Mouse (Mus musculus): ENCODE measurements around the gene Actg1. TPM values are rescaled to one million over a fixed set of nuclear protein-coding genes. Genes with fewer than 3 reads are reported as not detected.
A peak's percentile ranks its signal among the peaks of the same experiment; 100 is the strongest.

Actg1 gene
- polyA plus RNA-seq, 1 experiment: 2,358 TPM

DNA sequence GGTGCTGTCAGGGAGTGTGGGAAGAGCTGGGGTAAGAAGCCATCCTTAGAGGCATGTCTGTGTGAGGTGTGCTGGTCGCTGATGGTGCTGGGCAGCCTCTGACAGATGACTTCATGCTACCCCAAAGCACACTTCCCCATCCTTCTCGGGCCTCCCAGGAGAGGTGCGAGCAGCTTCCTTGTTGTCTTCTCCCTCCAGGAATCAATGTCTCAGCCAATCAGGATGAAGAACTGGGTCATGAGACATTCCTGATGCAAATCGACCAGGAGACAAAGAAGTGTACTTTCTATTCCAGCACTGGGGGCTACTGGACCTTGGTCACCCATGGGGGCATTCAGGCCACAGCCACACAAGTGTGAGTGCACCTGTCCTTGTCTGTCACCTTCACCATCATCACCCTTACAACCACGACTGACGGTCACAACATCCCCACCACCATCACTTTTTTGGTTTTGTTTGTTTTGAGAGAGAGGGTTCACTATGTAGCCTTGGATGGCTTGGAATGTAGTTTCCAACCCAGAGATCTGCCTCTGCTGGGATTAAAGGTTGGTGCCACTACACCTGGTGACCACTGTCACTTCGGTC lies 18.2 kb upstream of the Actg1 start:
- Histone ChIP-seq H3K27me3 (ENCODE audit: control insufficient read depth, insufficient read depth, insufficient read length) (no peaks in the 10 kb centered on the region), H3K36me3 (ENCODE audit: control insufficient read depth, insufficient read depth) (no peaks in the 10 kb centered on the region), H3K79me2 (ENCODE audit: control insufficient read depth, insufficient read depth) (no peaks in the 10 kb centered on the region), H3ac (ENCODE audit: control insufficient read depth, insufficient read length) (no peak overlapping the region), H3K4me3 (no peak overlapping the region), H3K4me2 (ENCODE audit: low read depth) (no peak overlapping the region)
- peak; percentile 21 for TF ChIP-seq POLR2AphosphoS2 (IDR thresholded peaks at IDR 0.05; ENCODE audit: insufficient read length, low read depth)
- peak in 2 of 3 experiments; percentile 44 to 55 for TF ChIP-seq MYOD1 (IDR thresholded peaks at IDR 0.05; ENCODE audit: control insufficient read depth in 1 of 3, insufficient read length in 2 of 3, low read depth in 2 of 3)
- no peak for TF ChIP-seq TCF3 (IDR thresholded peaks at IDR 0.05; ENCODE audit: insufficient read length, low read depth)

DNA sequence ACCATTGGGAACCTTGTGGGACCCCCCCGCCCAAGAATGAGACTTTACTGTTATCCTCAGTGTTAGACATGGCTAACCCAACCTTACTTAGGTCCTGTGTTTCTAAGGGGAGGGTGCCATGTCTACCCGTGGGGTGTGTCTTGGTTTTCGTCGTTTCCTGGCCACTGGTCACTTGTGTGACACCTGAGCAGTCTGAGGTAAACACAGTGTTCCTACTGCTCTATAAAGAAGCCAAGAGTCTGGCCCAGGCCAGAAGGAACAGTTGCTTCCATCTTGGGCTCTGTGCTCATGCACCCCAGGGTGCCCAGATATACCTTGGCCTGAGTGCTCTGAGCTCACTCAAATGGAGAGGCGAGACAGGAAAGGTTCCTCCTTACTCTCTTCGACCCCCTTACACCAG lies 14.5 kb upstream of the Actg1 start:
- Histone ChIP-seq H3ac (ENCODE audit: control insufficient read depth, insufficient read length) (no peak overlapping the region), H3K27me3 (ENCODE audit: control insufficient read depth, insufficient read depth, insufficient read length) (no peaks in the 10 kb centered on the region), H3K4me3 (no peak overlapping the region), H3K4me2 (ENCODE audit: low read depth) (no peak overlapping the region), H3K36me3 (ENCODE audit: control insufficient read depth, insufficient read depth) (no peaks in the 10 kb centered on the region), H3K79me2 (ENCODE audit: control insufficient read depth, insufficient read depth) (no peaks in the 10 kb centered on the region)
- TF ChIP-seq POLR2A (IDR thresholded peaks at IDR 0.05; ENCODE audit: insufficient read length, low read depth) (no peak), TCF3 (IDR thresholded peaks at IDR 0.05; ENCODE audit: insufficient read length, low read depth) (no peak), REST (IDR thresholded peaks at IDR 0.05; ENCODE audit: insufficient read depth, insufficient read length) (no peak), MYOG (IDR thresholded peaks at IDR 0.05; ENCODE audit: control insufficient read depth in 1 of 3, insufficient read depth in 1 of 3, insufficient read length in 2 of 3, low read depth in 2 of 3) (no peak), TCF12 (IDR thresholded peaks at IDR 0.05; ENCODE audit: insufficient read depth, poor library complexity, severe bottlenecking) (no peak), E2F4 (IDR thresholded peaks at IDR 0.05; ENCODE audit: insufficient read depth) (no peak), USF1 (IDR thresholded peaks at IDR 0.05; ENCODE audit: low read depth) (no peak), POLR2AphosphoS2 (IDR thresholded peaks at IDR 0.05; ENCODE audit: insufficient read length, low read depth) (no peak), MYOD1 (IDR thresholded peaks at IDR 0.05; ENCODE audit: control insufficient read depth in 1 of 3, insufficient read length in 2 of 3, low read depth in 2 of 3) (no peak)

DNA sequence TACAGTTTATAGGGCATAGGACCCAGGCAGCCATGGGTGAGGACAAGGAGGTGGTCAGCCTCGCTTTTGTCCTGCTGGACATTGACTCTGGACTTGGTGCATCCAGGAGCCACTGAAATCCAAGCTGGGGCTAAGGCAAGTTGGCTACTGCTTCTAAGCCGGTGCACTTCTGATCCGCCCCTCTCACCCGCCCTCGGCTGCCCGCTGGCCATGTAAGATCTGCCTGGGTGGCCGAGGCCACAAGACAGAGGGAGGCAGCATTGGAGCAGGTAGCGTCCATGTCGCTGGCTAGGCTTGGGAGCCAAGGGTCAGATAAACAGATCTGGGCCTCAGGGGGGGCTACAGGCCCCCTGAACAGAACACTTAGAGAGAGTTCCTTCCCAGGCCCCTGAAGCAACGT lies 13.0 kb upstream of the Actg1 start, which contains the start of gene Fscn2:
TSS of gene Fscn2 (plus strand) at position 240 of the 400 bp plus-strand sequence.
- H3K4me3 ChIP-seq: no peak within 1 kb of the TSS
- H3ac ChIP-seq (ENCODE audit: control insufficient read depth, insufficient read length): no peak within 1 kb of the TSS
- H3K4me2 ChIP-seq (ENCODE audit: low read depth): no peak within 1 kb of the TSS
- no peaks in the 10 kb centered on the region for H3K27me3 ChIP-seq (ENCODE audit: control insufficient read depth, insufficient read depth, insufficient read length)
- H3K79me2 ChIP-seq (ENCODE audit: control insufficient read depth, insufficient read depth): no peaks in the 10 kb centered on the region
- no peak for TF ChIP-seq E2F4 (IDR thresholded peaks at IDR 0.05; ENCODE audit: insufficient read depth)
- no peak for TF ChIP-seq TCF3 (IDR thresholded peaks at IDR 0.05; ENCODE audit: insufficient read length, low read depth)
- TF ChIP-seq REST (IDR thresholded peaks at IDR 0.05; ENCODE audit: insufficient read depth, insufficient read length): no peak
- TF ChIP-seq POLR2AphosphoS2 (IDR thresholded peaks at IDR 0.05; ENCODE audit: insufficient read length, low read depth): no peak
- TF ChIP-seq MAX (IDR thresholded peaks at IDR 0.05; ENCODE audit: low read depth): no peak
- TF ChIP-seq POLR2A (IDR thresholded peaks at IDR 0.05; ENCODE audit: insufficient read length, low read depth): no peak
- TF ChIP-seq TCF12 (IDR thresholded peaks at IDR 0.05; ENCODE audit: insufficient read depth, poor library complexity, severe bottlenecking): no peak
- TF ChIP-seq USF1 (IDR thresholded peaks at IDR 0.05; ENCODE audit: low read depth): no peak
- no peak for TF ChIP-seq MYOG (IDR thresholded peaks at IDR 0.05; ENCODE audit: control insufficient read depth in 1 of 3, insufficient read depth in 1 of 3, insufficient read length in 2 of 3, low read depth in 2 of 3)
- TF ChIP-seq MYOD1 (IDR thresholded peaks at IDR 0.05; ENCODE audit: control insufficient read depth in 1 of 3, insufficient read length in 2 of 3, low read depth in 2 of 3): no peak
- TF ChIP-seq CEBPB (IDR thresholded peaks at IDR 0.05; ENCODE audit: insufficient read depth, poor library complexity, severe bottlenecking): no peak
- no peak for TF ChIP-seq SRF (IDR thresholded peaks at IDR 0.05; ENCODE audit: control insufficient read depth, insufficient read length, low read depth)
- no peaks in the 10 kb centered on the region for H3K36me3 ChIP-seq (ENCODE audit: control insufficient read depth, insufficient read depth)

DNA sequence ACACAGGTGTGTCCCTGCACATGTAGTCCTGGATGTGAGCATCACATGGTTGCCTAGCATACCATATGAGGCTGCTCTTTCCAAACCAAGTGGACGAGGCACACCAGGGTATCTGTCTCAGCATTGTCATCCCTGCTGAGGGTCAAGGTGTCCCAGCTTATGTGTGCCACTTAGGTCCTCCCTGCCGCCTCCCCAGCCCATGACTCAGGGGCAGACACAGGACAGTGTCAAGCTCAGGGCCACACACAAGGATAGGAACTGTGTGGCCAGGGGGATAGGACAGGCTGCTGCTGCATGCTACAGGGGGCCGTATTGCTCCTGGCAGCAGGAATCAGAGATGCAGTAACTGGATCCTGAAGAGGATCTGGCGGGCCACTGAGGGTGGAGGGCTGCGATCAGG lies 12.4 kb upstream of the Actg1 start:
- Histone ChIP-seq H3K27me3 (ENCODE audit: control insufficient read depth, insufficient read depth, insufficient read length) (no peaks in the 10 kb centered on the region), H3K79me2 (ENCODE audit: control insufficient read depth, insufficient read depth) (no peaks in the 10 kb centered on the region), H3K4me3 (no peak overlapping the region), H3ac (ENCODE audit: control insufficient read depth, insufficient read length) (no peak overlapping the region), H3K4me2 (ENCODE audit: low read depth) (no peak overlapping the region), H3K36me3 (ENCODE audit: control insufficient read depth, insufficient read depth) (no peaks in the 10 kb centered on the region)
- TF ChIP-seq MAX (IDR thresholded peaks at IDR 0.05; ENCODE audit: low read depth): no peak
- TF ChIP-seq POLR2AphosphoS2 (IDR thresholded peaks at IDR 0.05; ENCODE audit: insufficient read length, low read depth): no peak
- TF ChIP-seq CEBPB (IDR thresholded peaks at IDR 0.05; ENCODE audit: insufficient read depth, poor library complexity, severe bottlenecking): no peak
- TF ChIP-seq MYOG (IDR thresholded peaks at IDR 0.05; ENCODE audit: control insufficient read depth in 1 of 3, insufficient read depth in 1 of 3, insufficient read length in 2 of 3, low read depth in 2 of 3): no peak
- TF ChIP-seq MYOD1 (IDR thresholded peaks at IDR 0.05; ENCODE audit: control insufficient read depth in 1 of 3, insufficient read length in 2 of 3, low read depth in 2 of 3): no peak
- TF ChIP-seq TCF12 (IDR thresholded peaks at IDR 0.05; ENCODE audit: insufficient read depth, poor library complexity, severe bottlenecking): no peak
- TF ChIP-seq TCF3 (IDR thresholded peaks at IDR 0.05; ENCODE audit: insufficient read length, low read depth): no peak
- TF ChIP-seq REST (IDR thresholded peaks at IDR 0.05; ENCODE audit: insufficient read depth, insufficient read length): no peak
- no peak for TF ChIP-seq USF1 (IDR thresholded peaks at IDR 0.05; ENCODE audit: low read depth)

DNA sequence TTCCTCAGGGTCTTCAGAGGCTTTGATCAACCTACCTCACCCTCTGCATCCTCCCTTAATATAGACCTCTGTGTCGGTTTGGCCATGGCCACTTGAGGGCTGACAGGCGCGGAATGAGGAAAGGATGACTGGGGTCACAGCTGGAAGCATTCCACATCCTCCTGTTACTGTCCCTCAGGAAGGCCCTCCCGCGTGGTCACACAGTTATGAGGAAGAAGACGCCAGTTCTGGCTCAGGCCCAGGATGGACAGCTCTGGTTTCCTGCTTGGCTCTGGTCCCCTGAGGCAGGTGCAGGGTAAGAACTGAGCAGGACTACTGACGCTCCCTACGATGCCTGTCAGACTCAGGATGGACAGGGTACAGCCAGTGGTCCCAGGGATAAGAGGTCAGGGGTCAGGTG lies 11.7 kb upstream of the Actg1 start:
- no peak overlapping the region for H3ac ChIP-seq (ENCODE audit: control insufficient read depth, insufficient read length)
- no peak overlapping the region for H3K4me2 ChIP-seq (ENCODE audit: low read depth)
- H3K79me2 ChIP-seq (ENCODE audit: control insufficient read depth, insufficient read depth): no peaks in the 10 kb centered on the region
- no peaks in the 10 kb centered on the region for H3K27me3 ChIP-seq (ENCODE audit: control insufficient read depth, insufficient read depth, insufficient read length)
- TF ChIP-seq CEBPB (IDR thresholded peaks at IDR 0.05; ENCODE audit: insufficient read depth, poor library complexity, severe bottlenecking) (no peak), MYOD1 (IDR thresholded peaks at IDR 0.05; ENCODE audit: control insufficient read depth in 1 of 3, insufficient read length in 2 of 3, low read depth in 2 of 3) (peak in 1 of 3 experiments; percentile 32), MYOG (IDR thresholded peaks at IDR 0.05; ENCODE audit: control insufficient read depth in 1 of 3, insufficient read depth in 1 of 3, insufficient read length in 2 of 3, low read depth in 2 of 3) (peak in 1 of 3 experiments; percentile 24)
- no peak overlapping the region for H3K4me3 ChIP-seq
- no peaks in the 10 kb centered on the region for H3K36me3 ChIP-seq (ENCODE audit: control insufficient read depth, insufficient read depth)
